33 mouse cellular contexts compared by ENCODE assay signal in the genomic region with DNA sequence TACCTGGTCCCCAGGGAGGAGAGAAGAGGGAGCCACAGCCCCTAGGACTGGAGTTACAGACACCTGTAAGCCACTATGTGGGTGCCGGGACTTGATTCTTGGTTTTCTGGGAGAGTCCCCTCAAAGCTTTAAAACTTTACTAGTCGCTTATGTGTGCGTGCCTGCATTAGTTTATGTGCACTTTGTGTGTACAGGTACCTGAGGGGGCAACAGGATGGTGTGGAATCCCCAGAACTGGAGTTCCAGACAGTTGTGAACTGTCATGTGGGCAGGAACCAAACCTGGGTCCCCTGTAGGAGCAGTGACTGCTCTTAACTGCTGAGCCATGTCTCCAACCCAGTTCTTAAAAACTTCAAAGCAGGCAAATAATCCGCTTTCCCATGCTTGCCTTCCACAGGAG. TPM values are rescaled to one million over a fixed set of nuclear protein-coding genes. Genes with fewer than 3 reads are reported as not detected.
"Had no signal": no experiment of that assay in that cellular context is flagged by ENCODE, and none has a peak within 500 bp of the region (broad histone marks: within the 10 kb centered on the region; RNA-seq: fewer than 3 reads in every experiment).

No protein-coding gene starts in this region.

- H3K9me3 ChIP-seq: limb, embryonic 10.5 days; limb, embryonic 12.5 days; limb, embryonic 13.5 days; limb, embryonic 15.5 days; liver, embryonic 12.5 days; liver, embryonic 13.5 days; liver, embryonic 15.5 days; lung, embryonic 15.5 days; megakaryocyte, embryonic 14.5 days; midbrain, embryonic 10.5 days; midbrain, embryonic 12.5 days; midbrain, embryonic 13.5 days; midbrain, embryonic 15.5 days; neural tube, embryonic 12.5 days had no signal

- H3K36me3 ChIP-seq: limb, embryonic 10.5 days; limb, embryonic 12.5 days; limb, embryonic 13.5 days; limb, embryonic 15.5 days; liver, embryonic 12.5 days; liver, embryonic 13.5 days; liver, embryonic 15.5 days; lung, embryonic 15.5 days; midbrain, embryonic 10.5 days; midbrain, embryonic 12.5 days; midbrain, embryonic 13.5 days; midbrain, embryonic 15.5 days; neural tube, embryonic 12.5 days had no signal

- H3K4me1 ChIP-seq: limb, embryonic 15.5 days; liver, embryonic 12.5 days; liver, embryonic 13.5 days; liver, embryonic 15.5 days; lung, embryonic 15.5 days; megakaryocyte, embryonic 14.5 days; neural tube, embryonic 12.5 days had no signal

- H3K27me3 ChIP-seq: limb, embryonic 13.5 days; limb, embryonic 15.5 days; liver, embryonic 12.5 days; liver, embryonic 13.5 days; liver, embryonic 15.5 days; lung, embryonic 15.5 days; midbrain, embryonic 12.5 days; midbrain, embryonic 13.5 days; midbrain, embryonic 15.5 days; neural tube, embryonic 12.5 days had no signal

- DNase-seq: left cerebral cortex, postnatal 4 days; liver; liver, embryonic 13.5 days; liver, postnatal 0 days; lung, adult 18-20 months; lung, adult 2 months; lung, embryonic 14.5 days; lung, postnatal 10 days; lung, postnatal 14 days; lung, postnatal 36 days; lung, postnatal 4 days; midbrain, embryonic 14.5 days had no signal

- H3K9ac ChIP-seq: limb, embryonic 12.5 days; limb, embryonic 13.5 days; limb, embryonic 15.5 days; liver, embryonic 12.5 days; liver, embryonic 13.5 days; liver, embryonic 14.5 days; liver, embryonic 15.5 days; liver, postnatal 0 days; lung, embryonic 14.5 days; lung, embryonic 15.5 days; midbrain, embryonic 12.5 days; midbrain, embryonic 13.5 days; midbrain, embryonic 15.5 days; neural tube, embryonic 12.5 days had no signal

- H3K27ac ChIP-seq: limb, embryonic 10.5 days; limb, embryonic 12.5 days; limb, embryonic 13.5 days; limb, embryonic 15.5 days; liver, embryonic 12.5 days; liver, embryonic 13.5 days; liver, embryonic 14.5 days; liver, embryonic 15.5 days; lung, embryonic 15.5 days; macrophage; midbrain, embryonic 10.5 days; midbrain, embryonic 12.5 days; midbrain, embryonic 13.5 days; midbrain, embryonic 15.5 days; neural tube, embryonic 12.5 days had no signal

- H3K4me3 ChIP-seq: limb, embryonic 10.5 days; limb, embryonic 12.5 days; limb, embryonic 13.5 days; limb, embryonic 15.5 days; liver, embryonic 12.5 days; liver, embryonic 13.5 days; liver, embryonic 15.5 days; lung, embryonic 15.5 days; megakaryocyte, embryonic 14.5 days; midbrain, embryonic 10.5 days; midbrain, embryonic 12.5 days; midbrain, embryonic 13.5 days; midbrain, embryonic 15.5 days; myocyte; neural tube, embryonic 12.5 days had no signal

RNA-seq across cellular contexts. Expression of a gene that starts 4.3 kb away (rescaled TPM):
- total RNA-seq: liver, adult 2 months; megakaryocyte, adult 5-6 weeks; monocyte, adult 5-6 weeks had no signal
- polyA plus RNA-seq: liver, postnatal 0 days; lung, adult 2 months; macrophage had no signal

RNA-seq across cellular contexts. Expression of a gene that starts 31.0 kb away (rescaled TPM):
- total RNA-seq: megakaryocyte progenitor cell, adult 5-6 weeks; monocyte, adult 5-6 weeks had no signal
- polyA plus RNA-seq: liver, adult 2 months; liver, postnatal 0 days; macrophage had no signal

RNA-seq across cellular contexts. Expression of a gene that starts 39.2 kb away (rescaled TPM):
- total RNA-seq: megakaryocyte-erythroid progenitor cell, adult 5-6 weeks; monocyte, adult 5-6 weeks had no signal
- polyA plus RNA-seq: liver, adult 2 months; macrophage had no signal
